ENCODE assay signal across 9 mouse cellular contexts in genomic region chr3:105165355-105165754, GRCm38 (mm10).
DNase-seq lines count a peak whose midpoint lies in the region; ATAC-seq and TF ChIP-seq lines count a peak whose summit lies in the region.
"Had no signal": no experiment of that assay in that cellular context is flagged by ENCODE, and none has a peak within 500 bp of the region (broad histone marks: within the 10 kb centered on the region; RNA-seq: fewer than 3 reads in every experiment).

No protein-coding gene starts in this region.

- no peak for TF ChIP-seq EP300 in heart, postnatal 0 days (IDR thresholded peaks at IDR 0.05; ENCODE audit: low read depth)

- H3K36me3 ChIP-seq in heart, postnatal 0 days (replicated peaks; ENCODE audit: control insufficient read depth, insufficient read depth, low read length): no peaks in the 10 kb centered on the region

- no peaks in the 10 kb centered on the region for H3K4me1 ChIP-seq in heart, postnatal 0 days (ENCODE audit: control insufficient read depth, insufficient read depth)

- ATAC-seq in CD4-positive, CD25-positive, alpha-beta regulatory T cell, adult 4 months: no peak
- ATAC-seq in heart, postnatal 0 days (ENCODE audit: insufficient read depth, low read depth): no peak

- H3K27me3 ChIP-seq in heart, postnatal 0 days (ENCODE audit: control insufficient read depth, insufficient read depth, low read length): no peaks in the 10 kb centered on the region

- no peak overlapping the region for H3K27ac ChIP-seq in heart, postnatal 0 days (ENCODE audit: low read depth)

- H3K4me2 ChIP-seq in heart, postnatal 0 days (ENCODE audit: low read depth, low read length): no peak overlapping the region

- peaks cover 2% of the 10 kb centered on the region; the same call in 1 of the 2 replicates for H3K9me3 ChIP-seq in heart, postnatal 0 days (replicated peaks; ENCODE audit: control insufficient read depth, low read length)

- H3K9ac ChIP-seq in heart, postnatal 0 days (replicated peaks; ENCODE audit: low read depth, low read length): no peak overlapping the region

- WGBS in heart, postnatal 0 days: 45% methylated on average over 2 of the region's 2 CpGs

- no peak overlapping the region for H3K4me3 ChIP-seq in heart, postnatal 0 days (ENCODE audit: low read depth, low read length)
- H3K4me3 ChIP-seq: megakaryocyte, embryonic 14.5 days had no signal

- DNase-seq in CD4-positive, CD25-positive, alpha-beta regulatory T cell, adult 2 months (ENCODE audit: low read depth, low spot score): peak; percentile 53
- peak; percentile 84 for DNase-seq in adrenal gland, postnatal 10 days
- peak; percentile 57 for DNase-seq in embryo, embryonic 11.5 days (ENCODE audit: low read depth, low spot score)
- DNase-seq in heart, postnatal 0 days (ENCODE audit: low spot score): peak; percentile 56
- DNase-seq in layer of hippocampus, postnatal 14 days (ENCODE audit: low spot score in 2 of 2): peak; percentile 64 to 80
- peak; percentile 64 to 71 for DNase-seq in lung, postnatal 4 days
- peak; percentile 29 to 72 for DNase-seq in spleen, postnatal 4 days (ENCODE audit: low spot score in 2 of 2)

- TF ChIP-seq CTCF in heart, postnatal 0 days (IDR thresholded peaks at IDR 0.05; ENCODE audit: low read depth): peak; percentile 76
